Mouse (Mus musculus): ENCODE data around the gene Gbgt1.

Gbgt1 gene

DNA sequence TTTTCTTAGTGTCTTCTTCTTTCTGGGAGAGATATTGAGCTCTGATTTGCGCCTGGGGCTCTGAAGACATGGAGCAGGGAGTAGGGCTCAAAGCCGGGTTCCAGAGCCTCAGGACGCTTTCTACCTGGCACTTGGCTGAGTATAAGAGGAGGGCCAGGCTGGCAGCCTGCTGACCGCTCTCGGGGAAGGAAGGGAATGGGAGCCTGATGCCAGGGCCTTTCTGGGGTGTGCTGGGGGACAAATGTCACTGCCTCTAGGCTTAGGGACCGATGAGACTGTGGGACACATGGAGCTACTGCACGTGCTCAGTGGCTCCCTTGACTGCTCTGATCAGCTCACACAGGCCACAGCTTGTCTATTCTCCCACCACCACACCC, 31.7 kb downstream of the Gbgt1 start:
- no peak for DNase-seq (ENCODE audit: low read depth, low spot score)

DNA sequence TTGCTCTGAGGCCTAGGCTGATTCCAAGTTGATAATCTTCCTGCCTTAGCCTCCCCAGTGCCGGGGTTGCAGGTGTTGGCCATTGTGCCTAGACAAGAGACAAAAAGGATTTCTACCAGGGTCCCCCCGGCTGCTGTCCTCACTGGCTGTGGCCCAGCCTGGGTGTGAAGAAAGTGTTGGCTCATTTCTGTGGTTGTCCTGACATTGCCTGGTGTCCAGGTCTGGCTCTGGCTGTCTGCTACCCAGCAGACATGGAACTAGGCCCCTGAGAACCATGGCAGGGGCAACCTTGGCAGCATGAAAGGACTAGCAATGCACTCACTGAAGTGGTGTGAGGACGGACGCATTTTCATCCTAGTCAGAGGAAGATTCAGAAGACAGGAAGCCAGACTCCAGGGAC, 33.2 kb downstream of the Gbgt1 start:
- DNase-seq (ENCODE audit: low read depth, low spot score) = no peak

DNA sequence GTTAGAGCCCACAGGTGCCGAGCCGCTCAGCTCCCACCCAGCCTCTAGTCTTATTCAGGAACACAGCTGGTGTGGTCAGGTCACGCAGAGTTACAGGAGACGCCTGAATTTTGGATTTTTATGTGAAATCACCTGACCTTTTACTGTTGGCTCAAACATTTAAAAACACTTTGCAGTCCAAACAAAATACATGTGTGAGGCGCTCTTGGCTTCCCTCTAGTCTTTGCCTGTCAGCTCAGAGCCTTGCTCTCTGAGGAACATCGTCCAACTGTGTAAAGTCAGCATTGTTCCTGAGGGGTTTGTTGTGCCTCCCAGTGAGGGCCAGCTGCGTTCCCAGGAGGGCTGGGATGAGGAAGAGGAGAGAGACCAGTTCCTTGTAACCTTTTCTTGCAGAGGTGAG, 33.6 kb downstream of the Gbgt1 start:
- DNase-seq (ENCODE audit: low read depth, low spot score) = no peak

DNA sequence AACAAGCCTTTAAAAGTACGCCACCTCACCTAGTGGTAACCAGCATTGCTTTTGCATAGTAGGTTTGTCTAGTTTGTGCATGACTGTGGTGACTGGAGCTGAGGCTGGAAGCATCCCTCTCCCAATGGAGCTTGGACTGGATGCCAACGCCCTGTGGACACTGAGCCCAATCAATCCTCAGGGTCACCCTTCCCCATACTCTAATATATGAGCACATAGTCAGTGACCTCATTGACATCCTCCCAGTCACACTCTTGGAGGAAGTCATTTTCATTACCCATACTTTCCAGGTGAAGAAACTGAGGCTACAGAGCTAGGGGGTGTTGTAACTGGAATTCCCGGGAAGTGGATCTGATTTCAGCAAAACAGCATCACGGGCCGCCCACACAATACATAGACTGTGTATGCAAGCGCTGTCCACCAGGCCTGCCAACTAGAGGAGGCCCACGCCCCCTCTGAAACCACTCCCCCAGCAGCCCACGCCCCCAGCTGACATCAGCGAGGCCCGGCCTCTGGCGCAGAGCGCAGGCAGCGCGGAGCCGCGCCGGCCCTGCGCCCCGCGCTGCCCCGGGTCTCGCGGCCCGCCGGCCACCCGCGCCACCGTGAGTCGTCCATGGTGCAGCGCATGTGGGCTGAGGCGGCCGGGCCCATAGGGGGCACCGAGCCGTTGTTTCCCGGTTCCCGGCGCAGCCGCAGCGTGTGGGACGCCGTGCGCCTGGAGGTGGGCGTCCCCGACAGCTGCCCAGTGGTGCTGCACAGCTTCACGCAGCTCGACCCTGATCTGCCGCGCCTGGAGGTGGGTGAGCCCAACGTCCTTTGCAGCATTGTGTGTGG, 36.5 kb downstream of the Gbgt1 start:
- no peak for DNase-seq (ENCODE audit: low read depth, low spot score)

DNA sequence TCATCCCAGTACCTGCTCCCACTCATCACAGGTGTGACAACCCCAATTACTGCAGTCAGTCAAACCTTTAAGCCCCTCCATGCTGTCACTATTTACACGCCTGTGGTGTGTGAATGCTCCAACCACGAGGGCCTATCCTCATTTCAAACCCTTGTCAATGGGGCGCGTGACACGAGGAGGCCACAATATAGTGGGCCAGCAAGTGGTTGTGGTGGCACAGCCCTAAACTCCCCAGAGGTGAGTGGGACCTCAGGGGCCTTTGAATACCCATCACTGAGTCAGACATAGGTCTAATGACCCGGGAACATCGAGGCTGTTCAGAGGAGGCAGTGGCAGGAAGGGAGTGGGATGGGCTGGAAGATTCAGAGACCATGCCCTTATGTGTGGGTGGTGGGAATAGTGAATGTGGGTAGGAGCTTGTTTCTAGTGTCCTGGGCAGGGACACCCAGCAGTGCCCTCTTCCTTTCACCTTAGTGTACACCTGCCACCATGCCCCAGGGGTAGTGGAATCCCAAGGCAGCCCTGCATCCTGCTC, 37.3 kb downstream of the Gbgt1 start:
- no peak for DNase-seq (ENCODE audit: low read depth, low spot score)

DNA sequence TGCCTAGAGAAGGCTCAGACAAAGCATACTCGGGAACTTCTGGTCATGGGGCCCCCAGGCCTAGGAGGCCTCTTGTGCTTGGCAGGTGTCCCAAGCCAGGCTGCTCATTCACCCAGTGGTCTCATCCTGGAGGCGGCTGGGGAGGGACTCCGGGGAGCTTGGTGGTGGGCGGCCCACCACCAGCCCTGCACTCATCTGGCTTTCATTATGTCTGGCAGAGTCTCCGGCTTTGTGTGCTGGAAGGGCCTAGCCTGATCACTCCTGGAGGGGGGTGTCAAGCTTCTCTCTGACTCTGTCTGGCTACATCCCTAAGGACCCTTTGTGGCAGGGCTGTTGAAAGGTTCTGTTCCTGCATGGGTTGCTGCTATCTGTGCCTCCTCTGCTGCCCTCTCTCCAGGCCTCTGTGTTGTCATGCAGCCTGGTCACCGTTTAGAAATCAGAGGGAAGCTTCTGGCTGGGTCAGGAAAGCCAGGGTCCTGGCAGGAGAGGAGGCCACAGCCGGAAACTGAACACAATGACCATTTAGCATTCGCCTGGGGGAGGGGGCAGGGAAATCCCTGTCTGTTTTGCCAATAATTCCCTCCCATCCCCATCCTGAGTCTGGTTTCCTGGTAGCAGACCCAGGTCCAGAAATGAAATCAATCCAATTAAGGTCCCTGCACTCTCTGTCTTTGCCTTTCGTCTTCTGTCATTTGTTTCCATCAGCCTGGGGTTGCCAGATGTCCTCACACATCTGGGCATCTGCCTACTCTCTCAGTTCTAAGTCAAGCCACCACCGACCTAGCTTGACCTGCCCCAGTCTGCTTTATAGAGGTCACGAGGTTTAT, 38.0 kb downstream of the Gbgt1 start:
- no peak for DNase-seq (ENCODE audit: low read depth, low spot score)

DNA sequence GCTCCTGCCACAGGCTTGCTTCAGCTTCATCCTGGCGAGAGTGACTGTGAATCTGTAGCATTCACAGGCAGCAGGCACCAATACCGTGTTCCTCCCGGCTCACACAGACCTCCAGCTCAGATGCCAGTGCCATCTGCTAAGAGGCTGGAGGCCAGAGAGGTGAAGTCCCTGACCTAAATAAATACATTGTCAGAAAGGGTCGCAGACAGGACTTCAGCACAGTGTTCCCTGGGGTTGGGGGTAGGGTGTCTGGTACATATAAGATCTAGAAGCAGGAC, 38.5 kb downstream of the Gbgt1 start:
- no peak for DNase-seq (ENCODE audit: low read depth, low spot score)

DNA sequence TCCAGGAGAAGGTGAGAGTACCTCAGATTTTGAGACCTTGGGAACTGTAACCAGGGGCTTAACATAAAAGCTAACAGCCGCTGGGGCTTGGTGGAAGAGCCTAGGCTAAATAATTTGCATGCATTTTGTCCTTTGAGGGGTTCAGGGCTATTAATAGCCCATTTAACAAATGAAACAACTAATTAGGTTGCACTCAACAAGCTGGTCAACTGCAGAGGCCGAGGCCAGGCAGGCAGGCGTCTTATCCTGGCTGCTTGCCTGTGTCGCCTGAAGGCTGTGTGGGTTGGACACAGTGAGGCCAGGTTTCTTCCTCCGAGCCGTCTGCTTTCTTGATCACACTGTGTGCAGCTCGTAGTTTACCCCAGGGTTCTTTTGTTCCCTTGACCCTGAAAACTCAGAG, 39.0 kb downstream of the Gbgt1 start:
- no peak for DNase-seq (ENCODE audit: low read depth, low spot score)

DNA sequence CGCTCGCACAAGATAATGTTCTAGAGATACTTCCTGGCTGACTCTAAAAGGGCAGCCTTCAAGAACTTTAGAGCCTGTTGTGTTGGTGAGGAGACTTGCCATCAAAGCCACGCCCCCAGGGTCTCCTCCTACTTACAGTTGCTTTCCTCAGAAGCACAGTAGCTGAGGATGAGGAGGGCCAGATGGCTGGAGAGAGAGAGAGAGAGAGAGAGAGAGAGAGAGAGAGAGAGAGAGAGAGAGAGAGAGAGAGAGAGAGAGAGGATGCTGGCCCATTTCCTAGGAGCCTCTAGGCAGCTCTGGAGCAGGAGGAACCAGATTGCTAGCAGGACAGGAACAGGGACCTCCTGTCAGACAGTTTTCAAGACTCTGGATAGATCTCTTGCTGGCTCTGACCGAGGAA, 39.5 kb downstream of the Gbgt1 start:
- no peak for DNase-seq (ENCODE audit: low read depth, low spot score)

DNA sequence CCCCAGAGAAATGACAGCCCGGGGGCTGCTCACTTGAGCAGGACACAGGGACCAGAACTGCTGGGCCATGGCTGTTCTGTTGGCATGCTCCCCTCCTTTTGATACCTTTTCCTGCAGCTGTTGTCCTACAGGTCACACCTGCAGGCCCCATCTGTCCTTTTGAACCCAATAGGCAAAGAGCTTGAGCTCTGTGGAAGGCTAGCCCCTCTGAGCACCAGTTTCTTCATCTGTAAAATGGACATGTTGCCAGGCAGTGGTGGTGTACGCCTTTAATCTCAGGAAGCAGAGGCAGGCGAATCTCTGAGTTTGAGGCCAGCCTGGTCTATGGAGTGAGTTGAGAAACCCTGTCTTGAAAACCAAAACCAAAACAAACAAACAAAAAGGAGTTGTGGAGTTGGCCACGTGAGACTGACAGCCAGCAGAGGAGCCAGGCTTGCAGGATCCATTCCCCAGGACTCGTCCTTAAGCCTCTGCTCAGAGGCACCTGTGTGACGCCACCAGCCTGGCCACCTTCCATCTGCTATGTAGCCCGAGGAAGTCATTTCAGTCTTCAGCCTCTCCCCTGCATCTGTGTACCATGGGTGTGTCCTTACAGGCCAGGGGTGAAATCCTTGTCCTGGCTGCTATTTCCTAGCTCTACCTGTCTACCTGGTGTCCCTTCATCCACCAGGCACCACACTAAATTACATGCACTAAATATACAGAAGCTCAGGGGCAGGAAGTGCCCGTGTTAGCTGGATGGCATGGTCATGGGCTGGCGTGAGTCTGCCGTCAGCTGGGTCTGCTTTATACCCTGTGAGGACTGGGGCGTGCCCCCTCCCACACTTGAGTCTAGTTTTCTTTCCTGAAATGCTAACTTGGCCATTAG, 40.3 kb downstream of the Gbgt1 start:
- no peak for DNase-seq (ENCODE audit: low read depth, low spot score)

DNA sequence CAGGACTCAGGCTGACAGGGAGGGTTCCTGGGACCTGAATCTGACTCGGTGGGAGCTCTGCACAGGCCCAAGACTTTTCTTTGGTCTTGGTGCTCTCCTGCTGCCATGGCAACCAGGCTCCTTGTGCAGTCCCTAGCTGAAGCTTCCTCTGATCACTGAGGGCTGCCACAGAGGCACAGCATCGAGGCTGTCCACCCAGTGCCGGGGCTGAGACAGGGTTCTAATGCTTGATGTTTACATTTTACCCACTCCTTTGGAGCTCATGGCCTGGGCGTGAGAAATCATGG, 40.9 kb downstream of the Gbgt1 start:
- DNase-seq (ENCODE audit: low read depth, low spot score) = no peak

DNA sequence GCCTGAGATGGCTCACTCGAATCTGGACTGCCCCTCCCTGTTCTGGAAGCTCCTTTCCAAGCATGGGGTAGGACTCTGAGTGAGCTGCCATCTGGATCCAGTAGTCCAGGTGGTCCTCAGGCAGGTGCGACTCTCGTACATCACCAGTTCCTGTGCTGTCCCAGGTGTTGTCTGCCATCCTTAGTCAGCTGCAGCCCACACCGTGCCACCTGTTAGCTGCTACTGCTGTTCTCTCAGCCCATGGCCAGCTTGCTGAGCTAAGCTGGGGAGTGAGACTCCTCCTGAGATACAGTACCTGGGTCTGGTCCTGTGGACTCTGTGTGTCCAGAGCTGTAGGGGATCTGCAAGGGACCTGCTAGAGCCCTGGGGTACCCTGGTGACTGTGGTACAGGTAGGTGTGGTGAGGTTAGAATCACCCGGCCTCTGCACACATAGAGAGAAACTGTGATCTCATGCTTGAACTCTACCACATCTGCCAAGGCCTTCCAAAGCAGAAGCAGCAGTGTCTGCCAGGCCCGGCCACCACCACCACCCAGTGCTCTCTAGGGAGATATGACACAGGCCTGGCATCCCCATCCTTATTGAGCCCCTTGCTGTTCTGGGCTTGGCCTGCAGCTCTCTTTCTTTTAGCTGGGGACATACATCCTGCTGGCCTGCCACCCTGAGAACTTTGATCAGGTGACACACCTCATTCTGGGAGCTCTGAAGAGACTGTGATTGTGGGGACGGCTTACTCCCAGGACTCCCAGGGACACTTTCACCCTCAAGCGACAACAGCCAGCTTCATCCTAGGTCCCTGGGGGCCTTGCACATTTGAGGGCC, 41.5 kb downstream of the Gbgt1 start:
- DNase-seq (ENCODE audit: low read depth, low spot score) = no peak

DNA sequence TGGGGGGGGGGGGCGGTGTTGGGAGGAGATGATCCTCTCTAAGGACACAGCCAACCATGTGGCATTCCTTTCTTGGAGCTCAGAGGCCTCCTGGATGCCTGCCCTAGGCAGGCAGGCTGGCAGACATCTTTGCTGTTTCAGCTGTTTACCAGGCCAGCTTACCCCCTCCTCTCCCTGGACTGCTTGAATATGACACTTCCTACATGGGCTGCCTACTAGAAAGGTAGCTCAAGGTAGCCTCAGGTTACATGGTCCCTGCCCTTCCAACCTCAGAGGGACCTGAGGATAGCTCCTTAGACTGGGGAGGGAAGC, 42.1 kb downstream of the Gbgt1 start:
- DNase-seq (ENCODE audit: low read depth, low spot score) = no peak

DNA sequence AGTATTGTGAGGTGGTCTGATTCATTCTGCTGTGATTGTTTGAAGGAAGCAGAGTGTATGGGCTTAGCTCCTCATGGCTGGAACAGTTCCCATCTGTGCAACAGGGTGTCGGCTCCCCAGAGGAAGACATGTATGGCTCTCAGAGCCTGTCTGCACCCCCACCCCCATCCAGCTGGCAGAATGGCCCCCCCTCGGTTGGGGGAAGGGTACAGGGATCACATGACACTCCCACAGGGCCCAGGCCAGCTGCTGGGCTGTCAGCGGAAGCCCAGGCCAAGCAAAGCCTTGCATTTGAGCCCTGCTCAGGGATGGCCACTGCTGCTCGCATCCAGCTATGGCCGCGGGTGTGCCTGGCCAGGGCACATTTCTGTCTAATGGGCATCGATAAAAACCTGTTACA, 42.5 kb downstream of the Gbgt1 start:
- DNase-seq (ENCODE audit: low read depth, low spot score) = no peak

DNA sequence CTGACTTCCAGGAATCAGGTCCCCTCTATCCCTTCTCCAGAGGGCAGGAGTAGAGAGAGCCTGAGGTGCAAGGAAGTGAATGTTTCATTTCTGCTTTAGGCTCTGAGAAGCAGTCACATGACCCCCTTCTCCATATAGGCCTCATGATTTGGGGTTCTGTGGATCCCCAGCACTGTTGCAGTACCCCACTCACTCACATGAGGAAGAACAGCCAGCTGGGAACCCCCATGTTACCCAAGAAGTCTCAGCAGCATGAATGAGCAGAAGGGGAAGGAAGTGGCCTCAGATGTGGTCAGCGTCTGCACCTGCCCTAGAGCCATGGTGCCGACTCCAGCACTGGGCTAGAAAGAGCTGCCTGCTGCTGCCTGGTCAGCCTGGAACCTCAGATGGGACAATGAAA, 43.3 kb downstream of the Gbgt1 start:
- DNase-seq (ENCODE audit: low read depth, low spot score) = no peak

DNA sequence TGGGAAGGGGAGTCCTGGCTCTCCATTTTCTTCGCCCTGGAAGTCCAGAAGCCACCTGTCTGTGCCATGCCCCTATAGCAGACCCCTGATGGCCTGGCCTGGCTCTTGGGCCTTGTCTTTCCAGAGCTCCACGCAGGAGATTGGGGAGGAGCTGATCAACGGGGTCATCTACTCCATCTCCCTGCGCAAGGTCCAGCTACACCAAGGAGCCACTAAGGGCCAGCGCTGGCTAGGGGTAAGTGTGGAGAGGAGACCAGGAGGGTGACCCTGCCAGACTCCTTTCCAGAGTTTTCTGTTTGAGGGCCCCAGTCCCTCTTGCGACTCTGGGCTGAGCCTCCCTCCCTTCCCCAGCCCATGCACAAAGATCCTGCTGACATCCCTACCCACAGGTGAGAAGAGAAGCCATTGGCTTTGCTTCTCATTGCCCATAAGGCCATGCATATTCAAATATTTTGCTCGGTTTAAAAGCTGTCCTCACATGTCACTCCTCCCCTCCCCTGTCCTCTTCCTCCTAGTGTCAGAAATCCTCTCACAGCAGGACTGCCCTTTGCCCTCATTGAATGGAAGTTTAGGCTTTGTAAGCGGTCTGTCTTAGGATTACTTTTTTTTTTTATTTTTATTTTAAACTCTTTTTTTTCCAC, 44.0 kb downstream of the Gbgt1 start:
- DNase-seq (ENCODE audit: low read depth, low spot score) = no peak

DNA sequence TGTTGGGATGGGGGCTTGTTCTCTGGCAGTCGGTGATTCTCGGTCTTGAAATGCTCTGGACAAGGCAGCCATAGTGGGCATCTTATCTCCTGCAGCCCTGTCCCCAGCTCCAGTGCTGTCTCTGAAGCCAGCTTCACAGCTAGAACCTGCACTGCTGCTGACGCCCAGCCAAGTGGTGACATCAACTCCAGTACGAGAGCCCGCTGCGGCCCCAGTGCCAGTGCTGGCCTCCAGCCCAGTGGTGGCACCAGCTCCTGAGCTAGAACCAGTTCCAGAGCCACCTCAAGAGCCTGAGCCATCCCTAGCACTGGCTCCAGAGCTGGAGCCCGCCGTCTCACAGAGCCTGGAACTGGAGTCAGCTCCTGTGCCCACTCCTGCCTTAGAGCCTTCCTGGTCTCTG, 47.2 kb downstream of the Gbgt1 start:
- no peak for DNase-seq (ENCODE audit: low read depth, low spot score)

DNA sequence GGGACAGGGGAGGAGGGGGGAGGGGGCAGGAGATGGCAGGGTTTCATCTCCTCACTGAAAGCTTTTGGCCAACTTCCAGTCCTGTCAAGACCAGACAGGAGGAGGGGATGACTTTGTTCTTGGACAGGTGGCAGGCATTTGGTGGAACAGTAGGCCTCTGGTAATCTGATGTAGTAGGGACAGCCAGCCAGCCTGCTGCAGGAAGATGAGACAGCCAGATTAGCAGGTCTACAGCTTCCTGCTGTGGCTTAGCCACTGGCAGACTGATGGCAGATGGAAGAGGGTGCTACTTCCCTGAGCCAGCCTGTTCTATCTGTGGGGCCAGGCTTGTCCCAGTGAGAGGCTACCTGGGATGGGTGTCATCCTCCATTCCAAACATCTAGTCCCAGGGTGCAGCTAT, 49.3 kb downstream of the Gbgt1 start:
- DNase-seq (ENCODE audit: low read depth, low spot score) = no peak

DNA sequence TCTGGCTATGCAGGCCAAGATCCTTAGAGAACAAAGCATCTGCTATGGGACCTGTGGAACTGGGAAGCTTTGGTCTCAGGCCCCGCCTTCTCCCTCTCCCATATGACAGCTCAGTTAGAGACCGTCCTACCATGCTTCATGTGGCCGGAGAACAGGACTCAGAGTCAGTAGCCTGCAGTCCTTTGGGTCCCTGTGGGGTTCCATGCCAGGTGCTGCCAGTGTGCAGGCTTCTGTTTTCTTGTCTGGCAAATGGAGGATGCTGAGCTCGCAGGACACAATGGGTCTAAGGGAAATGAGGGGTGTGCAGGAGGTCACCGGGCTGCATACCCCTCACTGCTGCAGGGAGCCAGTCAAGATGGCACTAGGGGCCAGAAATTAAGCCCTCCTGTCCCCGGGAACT, 49.9 kb downstream of the Gbgt1 start:
- no peak for DNase-seq (ENCODE audit: low read depth, low spot score)

DNA sequence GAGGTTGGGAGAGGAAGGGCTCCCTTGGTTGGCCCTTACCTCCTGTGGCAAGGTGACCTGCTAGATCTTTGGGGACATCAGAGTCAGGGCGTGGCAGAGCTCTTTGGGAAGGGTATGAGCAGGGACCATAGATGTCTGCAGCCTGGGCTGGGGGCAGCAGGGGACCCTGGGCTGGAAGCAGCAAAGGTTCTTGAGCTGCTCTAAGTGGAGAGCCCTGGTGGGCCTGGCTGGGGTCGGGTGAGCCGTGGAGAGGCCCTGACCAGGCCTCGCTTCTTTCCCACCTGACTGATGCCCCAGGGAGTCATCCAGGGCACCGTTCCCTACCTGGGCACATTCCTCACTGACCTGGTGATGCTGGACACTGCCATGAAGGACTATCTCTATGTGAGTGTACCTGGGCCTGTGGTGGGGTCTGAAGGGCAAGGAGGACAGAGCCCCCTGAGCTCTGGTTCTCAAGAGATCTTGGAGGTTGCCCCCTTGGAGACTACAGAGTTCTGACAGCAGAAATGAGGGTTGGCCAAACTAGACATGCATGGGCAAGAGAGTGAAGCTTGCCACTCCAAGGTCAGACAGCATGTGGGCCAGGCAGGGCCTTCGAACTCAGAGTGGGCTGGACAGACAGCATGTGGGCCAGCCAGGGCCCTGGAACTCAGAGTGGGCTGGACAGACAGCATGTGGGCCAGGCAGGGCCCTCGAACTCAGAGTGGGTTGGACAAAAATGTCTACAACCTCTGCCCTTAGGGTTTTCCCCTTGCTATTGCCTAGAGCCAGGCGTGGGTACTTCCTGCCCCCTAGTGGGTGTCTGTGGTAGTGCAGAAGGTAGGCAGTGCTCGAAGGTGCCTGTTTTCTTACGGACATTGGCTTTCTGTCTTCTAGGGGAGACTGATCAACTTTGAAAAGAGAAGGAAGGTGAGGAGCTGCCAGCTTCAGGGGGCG, 50.8 kb downstream of the Gbgt1 start:
- peak; percentile 55 for DNase-seq (ENCODE audit: low read depth, low spot score)
